Mouse (Mus musculus): ENCODE results near the gene Pax7.

DNA sequence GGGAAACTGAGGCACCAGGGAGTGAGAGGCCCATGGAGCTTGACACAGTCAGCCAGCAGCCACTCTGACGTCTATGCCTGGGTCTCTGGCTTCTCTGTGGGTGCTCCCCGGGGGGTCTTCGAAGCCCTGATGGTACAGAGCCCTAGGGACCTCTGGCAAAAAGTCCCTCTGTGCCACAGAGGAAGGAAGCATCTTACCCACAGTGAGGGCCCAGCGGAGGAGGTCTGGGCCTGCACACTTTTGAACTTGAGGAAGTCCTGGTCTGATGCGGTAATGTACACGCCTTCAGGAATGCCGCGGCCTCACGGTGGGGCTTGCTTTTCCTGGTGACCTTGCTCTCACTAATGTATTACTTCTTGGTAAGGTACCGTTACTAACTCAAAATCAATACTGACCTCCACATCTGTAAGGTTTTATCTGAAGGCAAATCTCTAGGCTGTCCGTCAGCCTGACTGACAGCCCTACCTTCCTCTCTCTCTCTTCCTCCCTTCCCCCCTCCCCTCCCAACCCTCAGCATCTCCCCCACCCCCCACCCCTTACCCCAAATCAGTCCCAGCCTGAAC lies 79.1 kb downstream of the Pax7 start:
- TF ChIP-seq POLR2AphosphoS2 (IDR thresholded peaks at IDR 0.05; ENCODE audit: insufficient read length, low read depth): no peak
- no peak for TF ChIP-seq POLR2A (IDR thresholded peaks at IDR 0.05; ENCODE audit: insufficient read length, low read depth)
- TF ChIP-seq MYOG (IDR thresholded peaks at IDR 0.05; ENCODE audit: control insufficient read depth in 1 of 3, insufficient read depth in 1 of 3, insufficient read length in 2 of 3, low read depth in 2 of 3): no peak
- TF ChIP-seq CEBPB (IDR thresholded peaks at IDR 0.05; ENCODE audit: insufficient read depth, poor library complexity, severe bottlenecking): no peak
- TF ChIP-seq MAX (IDR thresholded peaks at IDR 0.05; ENCODE audit: low read depth): no peak

All from myocyte (in vitro differentiated cells).